Mouse (Mus musculus) forebrain, embryonic 13.5 days (tissue): ENCODE measurements around the gene Nxt1. TPM values are rescaled to one million over a fixed set of nuclear protein-coding genes. Genes with fewer than 3 reads are reported as not detected.

ENCODE experiments used
- ATAC-seq: fragments of 200-750 bp; cut with Nextera tagmentation; 2 replicates; pipeline ENCODE4 v1.8.0; 2017
- H3K27ac ChIP-seq: fragments of 300-500 bp; sonication (generic); 2 replicates; pipeline ENCODE4 v1.5.1; 2015; ENCODE audit warnings: inconsistent platforms, mild to moderate bottlenecking, moderate library complexity
- H3K27me3 ChIP-seq: fragments of 300-500 bp; sonication (generic); 2 replicates; pipeline ENCODE4 v1.6.1; 2015; ENCODE audit warnings: mild to moderate bottlenecking, inconsistent platforms
- H3K36me3 ChIP-seq: fragments of 300-500 bp; sonication (generic); 2 replicates; pipeline ENCODE4 v1.6.1; 2015; ENCODE audit warnings: mild to moderate bottlenecking, inconsistent platforms; ENCODE audit not compliant: poor library complexity, severe bottlenecking
- H3K4me1 ChIP-seq: fragments of 300-500 bp; sonication (generic); 2 replicates; pipeline ENCODE4 v1.6.1; 2015; ENCODE audit warnings: inconsistent platforms
- H3K4me2 ChIP-seq: fragments of 300-500 bp; sonication (generic); 2 replicates; pipeline ENCODE4 v1.6.1; 2015; ENCODE audit warnings: inconsistent platforms, mild to moderate bottlenecking, moderate library complexity
- H3K4me3 ChIP-seq: fragments of 300-500 bp; sonication (generic); 2 replicates; pipeline ENCODE4 v1.5.1; 2015; ENCODE audit warnings: mild to moderate bottlenecking, inconsistent platforms
- H3K9ac ChIP-seq: fragments of 300-500 bp; sonication (generic); 2 replicates; pipeline ENCODE4 v1.6.1; 2015; ENCODE audit warnings: mild to moderate bottlenecking, inconsistent platforms
- H3K9me3 ChIP-seq: fragments of 300-500 bp; sonication (generic); replicated peaks from 2 replicates; pipeline ENCODE4 v1.6.1; 2016; ENCODE audit warnings: inconsistent platforms
- WGBS: fragments of 180-500 bp; shearing (Covaris S2); methylation state at CpG from one replicate; pipeline ENCODE4 v1.1.7; 2015; 5-methylcytosine and 5-hydroxymethylcytosine counted together
- polyA plus RNA-seq: library from polyadenylated mRNA; unstranded; fragments of >200 nt; fragmentation: Nextera tagmentation; extraction: Ambion mirVana; gene quantifications from 2 replicates; pipeline ENCODE4 v1.2.1, GENCODE M21; 2015

Gene Nxt1
- polyA plus RNA-seq, 1 experiment from 2014 or later: 101 TPM

DNA sequence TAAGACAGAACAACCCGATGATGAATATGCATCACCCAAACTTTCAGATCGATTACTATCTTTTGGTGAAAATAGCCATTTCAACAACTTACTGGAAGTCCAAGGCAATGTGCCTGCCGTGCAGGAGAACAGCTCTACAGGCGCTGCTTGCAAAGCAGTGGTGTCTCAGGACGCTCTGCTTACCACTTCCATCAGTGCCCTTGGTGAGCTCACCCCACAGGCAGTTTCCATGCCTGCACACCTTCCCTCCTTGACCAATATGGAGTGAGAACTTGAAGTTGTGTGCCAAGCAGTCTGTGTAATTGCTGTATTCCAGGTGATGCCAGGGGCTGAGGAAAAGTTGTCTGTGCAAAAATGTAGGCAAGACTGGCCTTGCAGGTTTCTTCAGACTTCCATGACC lies 18.4 kb downstream of the Nxt1 start:
- no peak overlapping the region for H3K4me2 ChIP-seq
- WGBS: 95% methylated on average over 5 of the region's 5 CpGs
- H3K36me3 ChIP-seq: peaks cover 90% of the 10 kb centered on the region

DNA sequence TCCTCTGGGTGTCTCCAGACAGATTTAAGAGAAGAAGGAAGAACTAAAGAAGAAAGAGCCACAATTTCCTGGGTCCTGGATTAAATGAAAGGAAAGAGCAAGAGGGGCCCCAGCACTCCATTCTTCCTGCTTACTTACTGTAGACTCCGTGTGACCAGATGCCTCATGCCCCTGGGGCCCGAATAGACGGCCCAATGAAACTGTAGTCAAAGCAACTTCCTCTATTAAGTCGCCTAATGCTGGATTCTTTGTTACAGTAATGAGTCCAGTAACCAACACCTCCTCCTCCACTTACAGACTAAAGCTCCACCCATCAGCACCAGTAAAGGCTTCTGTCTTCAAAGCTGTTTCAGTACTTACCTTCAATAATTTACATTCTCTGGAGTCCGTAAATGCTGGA lies 26.2 kb downstream of the Nxt1 start:
- Histone ChIP-seq H3K4me2 (no peak overlapping the region), H3K4me1 (no peaks in the 10 kb centered on the region), H3K36me3 (peaks cover 71% of the 10 kb centered on the region), H3K27ac (no peak overlapping the region), H3K9ac (no peak overlapping the region), H3K4me3 (no peak overlapping the region), H3K27me3 (no peaks in the 10 kb centered on the region), H3K9me3 (no peaks in the 10 kb centered on the region)
- 83% methylated on average over 5 of the region's 5 CpGs for WGBS
- no peak for ATAC-seq

More for the DNA sequence above, 18.4 kb downstream of the Nxt1 start:
- Histone ChIP-seq H3K4me1 (no peaks in the 10 kb centered on the region), H3K27me3 (no peaks in the 10 kb centered on the region), H3K27ac (no peak overlapping the region), H3K9ac (no peak overlapping the region), H3K9me3 (no peaks in the 10 kb centered on the region), H3K4me3 (no peak overlapping the region)
- ATAC-seq: no peak

DNA sequence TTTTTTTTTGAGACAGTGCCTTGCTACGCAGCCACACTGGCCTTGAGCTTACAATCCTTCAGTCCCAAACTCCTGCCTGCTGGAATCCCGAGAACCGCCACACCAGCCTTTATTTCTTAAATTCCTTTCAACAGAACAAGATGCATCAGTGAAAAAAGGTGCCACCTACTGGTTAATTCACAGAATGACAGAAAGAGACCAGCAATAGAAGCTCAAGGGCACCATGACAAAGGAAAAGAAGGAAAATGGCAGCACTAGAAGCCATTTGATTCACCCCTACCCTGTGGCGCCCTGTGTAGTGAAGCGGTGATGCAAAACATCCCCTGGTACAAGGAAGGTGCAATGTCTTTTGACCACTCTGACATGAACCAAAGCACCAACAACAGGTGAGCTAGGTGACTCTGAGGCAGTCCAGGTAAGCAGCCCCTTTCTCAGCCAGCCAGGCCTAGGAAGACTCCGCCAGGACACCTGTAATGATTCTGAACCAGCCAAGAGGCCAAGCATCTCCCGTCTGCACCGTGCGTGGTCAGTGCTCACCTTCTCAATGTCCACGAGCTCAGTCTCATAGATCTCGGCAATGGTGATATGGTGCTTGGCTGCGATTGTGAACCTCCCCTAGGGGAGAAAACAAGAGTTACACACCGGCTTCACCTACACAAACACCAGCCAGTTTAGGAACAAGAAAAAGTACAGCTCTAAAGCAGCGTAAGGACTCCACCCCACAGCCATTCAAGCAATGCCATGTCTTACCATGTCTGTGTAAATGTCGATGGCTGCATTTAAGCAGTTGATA lies 34.2 kb downstream of the Nxt1 start:
- no peaks in the 10 kb centered on the region for H3K4me1 ChIP-seq
- no peak overlapping the region for H3K9ac ChIP-seq
- H3K36me3 ChIP-seq: peaks cover 31% of the 10 kb centered on the region
- H3K27ac ChIP-seq: no peak overlapping the region
- no peak overlapping the region for H3K4me3 ChIP-seq
- no peaks in the 10 kb centered on the region for H3K9me3 ChIP-seq
- 72% methylated on average over 15 of the region's 15 CpGs for WGBS
- ATAC-seq: peak; percentile 66
- H3K27me3 ChIP-seq: no peaks in the 10 kb centered on the region
- no peak overlapping the region for H3K4me2 ChIP-seq

DNA sequence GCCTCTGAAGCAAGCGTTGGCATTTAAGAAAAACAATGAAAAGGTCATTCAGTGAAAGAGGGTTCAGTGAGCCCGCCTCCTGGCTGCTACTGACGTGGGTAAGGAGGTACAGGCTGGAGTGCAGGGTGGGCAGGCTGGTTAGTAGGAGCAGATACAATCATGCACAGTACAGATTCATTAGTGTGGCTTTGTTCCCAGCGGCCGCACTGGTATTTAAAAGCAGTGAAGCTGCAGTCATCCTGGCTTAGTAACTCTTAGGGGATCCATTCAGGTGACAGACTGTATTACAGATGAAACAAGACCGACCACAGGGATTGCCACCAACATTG lies 34.8 kb downstream of the Nxt1 start:
- no peak overlapping the region for H3K9ac ChIP-seq
- H3K4me2 ChIP-seq: no peak overlapping the region
- H3K4me3 ChIP-seq: no peak overlapping the region
- no peaks in the 10 kb centered on the region for H3K9me3 ChIP-seq
- no peaks in the 10 kb centered on the region for H3K4me1 ChIP-seq
- WGBS: 36% methylated on average over 6 of the region's 6 CpGs
- H3K36me3 ChIP-seq: peaks cover 37% of the 10 kb centered on the region
- H3K27me3 ChIP-seq: no peaks in the 10 kb centered on the region
- H3K27ac ChIP-seq: no peak overlapping the region
- ATAC-seq: no peak

DNA sequence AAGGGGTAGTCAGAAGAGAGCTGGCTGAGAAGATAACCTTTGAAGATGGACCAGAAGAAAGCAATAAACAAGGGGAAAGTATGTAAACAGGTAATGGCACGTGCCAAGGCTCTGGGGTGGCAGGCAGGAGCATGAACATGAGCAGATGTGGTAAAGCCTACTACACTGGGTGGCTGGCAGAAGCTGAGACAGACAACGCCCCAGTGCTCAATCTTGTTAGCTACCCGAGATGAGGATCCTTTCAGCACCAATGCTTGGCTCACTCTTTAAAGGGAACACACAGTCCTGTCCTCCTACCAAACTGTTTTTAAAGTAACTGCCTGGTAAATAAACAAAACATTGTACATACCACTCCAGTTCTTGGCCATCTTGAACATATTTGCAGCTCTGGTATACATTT lies 39.9 kb downstream of the Nxt1 start:
- H3K4me1 ChIP-seq: no peaks in the 10 kb centered on the region
- H3K27me3 ChIP-seq: no peaks in the 10 kb centered on the region
- H3K4me3 ChIP-seq: no peak overlapping the region
- H3K36me3 ChIP-seq: peaks cover 31% of the 10 kb centered on the region
- WGBS: 89% methylated on average over 3 of the region's 3 CpGs
- no peak overlapping the region for H3K4me2 ChIP-seq
- H3K9ac ChIP-seq: no peak overlapping the region
- H3K27ac ChIP-seq: no peak overlapping the region
- no peak for ATAC-seq
- no peaks in the 10 kb centered on the region for H3K9me3 ChIP-seq

DNA sequence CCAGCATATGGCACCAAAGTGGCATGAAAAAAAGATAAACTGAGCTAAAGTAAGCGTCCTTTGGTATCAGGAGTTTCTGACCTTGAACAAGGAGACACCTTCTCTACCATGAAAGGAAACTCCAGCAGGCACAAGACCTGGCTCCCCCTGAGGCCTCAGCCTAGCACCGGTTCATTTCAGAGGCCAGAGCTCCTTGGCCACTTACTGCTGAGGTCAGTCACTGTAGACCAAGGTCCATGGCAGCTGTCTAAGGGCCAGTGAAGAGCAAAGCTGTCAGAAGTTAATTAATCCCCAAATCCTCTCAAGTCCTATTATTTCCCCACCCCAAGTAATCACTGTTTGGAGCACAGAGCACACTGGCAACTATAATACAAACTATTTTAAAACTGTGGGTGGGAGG lies 44.7 kb downstream of the Nxt1 start:
- H3K4me3 ChIP-seq: no peak overlapping the region
- no peaks in the 10 kb centered on the region for H3K9me3 ChIP-seq
- no peak overlapping the region for H3K9ac ChIP-seq
- no peak overlapping the region for H3K27ac ChIP-seq
- 47% methylated on average over 2 of the region's 2 CpGs for WGBS
- no peaks in the 10 kb centered on the region for H3K4me1 ChIP-seq
- H3K27me3 ChIP-seq: no peaks in the 10 kb centered on the region
- H3K36me3 ChIP-seq: peaks cover 4% of the 10 kb centered on the region
- ATAC-seq: no peak
- H3K4me2 ChIP-seq: no peak overlapping the region

DNA sequence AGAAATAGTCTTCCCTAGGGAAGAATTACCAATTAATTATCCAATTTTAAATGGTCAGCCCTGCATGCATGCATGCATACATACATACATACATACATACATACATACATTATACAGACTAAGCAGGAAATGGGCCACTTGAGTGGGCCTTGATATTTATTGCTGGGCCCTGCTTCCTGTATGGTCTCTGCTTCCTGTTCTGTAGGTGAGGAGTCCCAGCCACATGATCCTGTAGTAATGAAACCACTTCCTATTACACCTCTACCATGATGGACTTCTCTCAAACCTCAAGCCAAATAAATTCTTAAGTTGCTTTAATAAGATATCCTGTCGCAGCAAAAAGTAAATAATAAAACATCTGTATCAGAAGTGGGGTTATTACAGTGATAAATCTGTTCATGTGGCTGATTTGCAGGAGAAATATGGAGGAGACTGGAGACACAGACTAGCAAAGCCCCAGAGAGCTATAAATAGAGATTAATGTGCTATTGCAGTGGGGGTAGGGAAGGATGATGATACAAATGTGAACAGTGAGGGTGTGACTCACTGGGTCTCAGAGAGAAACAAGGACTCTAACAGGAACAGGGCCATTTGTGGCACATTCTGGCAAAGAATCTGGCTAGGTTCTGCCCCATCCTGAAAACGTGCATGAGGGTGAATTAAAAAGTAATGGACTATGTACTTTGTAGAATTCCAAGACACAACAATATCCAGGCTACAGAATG lies 47.0 kb downstream of the Nxt1 start:
- 81% methylated on average over 2 of the region's 2 CpGs for WGBS
- no peak overlapping the region for H3K4me2 ChIP-seq
- no peak overlapping the region for H3K4me3 ChIP-seq
- no peak overlapping the region for H3K9ac ChIP-seq
- H3K4me1 ChIP-seq: no peaks in the 10 kb centered on the region
- no peaks in the 10 kb centered on the region for H3K9me3 ChIP-seq
- no peaks in the 10 kb centered on the region for H3K36me3 ChIP-seq
- H3K27me3 ChIP-seq: no peaks in the 10 kb centered on the region
- H3K27ac ChIP-seq: no peak overlapping the region
- no peak for ATAC-seq

Other genes starting within 250 kb of the Nxt1 start
- gene Cd93, start 229.0 kb upstream of the Nxt1 start, polyA plus RNA-seq: 5.0 and 5.9 TPM in 2 replicates
- gene Gzf1, start 8.4 kb downstream of the Nxt1 start, polyA plus RNA-seq: 19.9 and 20.6 TPM in 2 replicates
- gene Napb, start 59.9 kb downstream of the Nxt1 start, polyA plus RNA-seq: 20.3 and 23.6 TPM in 2 replicates
- gene Cstl1, start 77.8 kb downstream of the Nxt1 start, polyA plus RNA-seq: not detected in 2 replicates
- gene Cst11, start 98.9 kb downstream of the Nxt1 start, polyA plus RNA-seq: not detected in 2 replicates
- gene 8030411F24Rik, start 109.4 kb downstream of the Nxt1 start, polyA plus RNA-seq: not detected in 2 replicates
- not detected in 2 replicates for gene Cst12, start 116.8 kb downstream of the Nxt1 start, polyA plus RNA-seq
- gene Cst8, start 126.2 kb downstream of the Nxt1 start, polyA plus RNA-seq: not detected in 2 replicates
- gene Cst13, start 147.5 kb downstream of the Nxt1 start, polyA plus RNA-seq: not detected in 2 replicates
- gene Cst9, start 162.5 kb downstream of the Nxt1 start, polyA plus RNA-seq: not detected in 2 replicates
- gene 9230104L09Rik, start 192.4 kb downstream of the Nxt1 start, polyA plus RNA-seq: not detected in 2 replicates
- gene Cst3, start 203.1 kb downstream of the Nxt1 start, polyA plus RNA-seq: 414 and 419 TPM in 2 replicates